Mouse (Mus musculus) MEL-GATA-1-ER (cell line): ENCODE measurements around the gene Mkln1.

Experiments used
- DNase-seq: peaks from one replicate; pipeline ENCODE4 v3.0.0-alpha.2; 2012; ENCODE audit warnings: low read depth; ENCODE audit errors: extremely low read depth

The Mkln1 gene

DNA sequence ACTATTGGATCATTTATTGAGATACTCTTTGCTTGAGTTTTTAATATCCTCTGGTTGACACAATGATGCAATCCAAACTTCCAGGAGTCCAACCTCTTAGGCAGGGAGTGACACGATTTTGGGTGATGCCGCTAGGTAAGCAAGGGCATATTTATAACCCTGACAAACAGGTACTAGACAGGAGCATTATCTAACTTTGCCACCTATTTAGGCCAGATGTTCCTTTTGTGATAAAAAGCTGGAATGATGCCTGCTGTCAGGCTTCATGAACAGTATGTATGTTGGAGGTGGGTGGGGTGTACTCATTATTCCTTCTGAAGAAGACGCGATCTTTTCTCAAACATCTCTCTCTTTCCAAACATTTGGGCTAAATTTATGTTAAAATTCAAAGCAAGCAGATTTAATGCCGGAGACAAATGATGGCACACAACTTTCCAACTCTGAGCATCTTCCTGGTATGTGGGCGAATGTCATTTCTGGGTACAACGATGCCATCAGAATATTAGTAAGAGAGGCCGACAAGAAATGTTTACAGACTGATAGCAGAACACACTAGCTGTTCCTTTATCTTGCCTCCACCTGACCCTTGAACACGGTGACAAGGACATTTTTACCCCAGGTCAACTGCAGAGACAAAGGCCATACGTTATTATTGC lies 632 bp upstream of the Mkln1 start:
- DNase-seq = no peak

GRCm38 (mm10) chr6:31399206-31399549 lies 643 bp downstream of the Mkln1 start:
- no peak for DNase-seq

- no peak for DNase-seq
Measured at GRCm38 (mm10) chr6:31399566-31399965, 1.0 kb downstream of the Mkln1 start.

DNA sequence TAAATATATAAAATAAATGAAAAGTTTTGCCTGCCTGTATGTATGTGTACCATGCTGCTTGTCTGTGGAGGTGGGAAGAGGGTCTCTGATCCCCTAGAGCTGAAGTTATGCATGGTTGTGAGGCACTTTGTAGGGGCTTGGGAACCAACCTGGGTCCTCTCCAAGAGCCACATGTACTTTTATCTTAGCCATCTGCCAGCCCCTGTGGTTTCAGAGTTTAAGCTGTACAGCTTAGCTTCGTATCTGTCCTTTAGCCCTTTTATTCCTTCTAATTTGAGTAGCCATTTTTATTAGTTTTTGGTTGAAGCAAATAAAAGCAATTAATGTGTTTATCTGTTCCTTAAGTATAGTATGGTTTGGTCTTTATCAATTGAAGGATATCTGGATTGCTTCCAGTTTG lies 12.5 kb downstream of the Mkln1 start:
- DNase-seq = no peak

DNA sequence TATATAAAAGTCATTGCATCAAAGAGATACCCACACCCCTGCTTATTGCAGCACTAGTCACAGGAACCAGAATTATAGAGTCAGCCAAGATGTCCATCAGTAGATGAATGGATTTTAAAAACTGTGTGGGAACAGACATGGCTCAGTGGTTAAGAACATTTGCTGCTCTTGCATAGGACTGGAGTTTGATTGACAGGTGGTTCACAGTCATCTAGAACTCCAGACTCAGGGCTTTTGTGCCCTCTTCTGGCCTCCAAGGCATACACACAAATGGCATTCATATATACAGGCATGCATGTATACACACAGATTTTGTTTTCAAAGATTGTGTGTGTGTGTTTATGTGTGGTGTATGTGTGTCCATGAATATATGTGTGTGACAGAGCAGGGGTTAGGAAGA lies 14.0 kb downstream of the Mkln1 start:
- DNase-seq = no peak

DNA sequence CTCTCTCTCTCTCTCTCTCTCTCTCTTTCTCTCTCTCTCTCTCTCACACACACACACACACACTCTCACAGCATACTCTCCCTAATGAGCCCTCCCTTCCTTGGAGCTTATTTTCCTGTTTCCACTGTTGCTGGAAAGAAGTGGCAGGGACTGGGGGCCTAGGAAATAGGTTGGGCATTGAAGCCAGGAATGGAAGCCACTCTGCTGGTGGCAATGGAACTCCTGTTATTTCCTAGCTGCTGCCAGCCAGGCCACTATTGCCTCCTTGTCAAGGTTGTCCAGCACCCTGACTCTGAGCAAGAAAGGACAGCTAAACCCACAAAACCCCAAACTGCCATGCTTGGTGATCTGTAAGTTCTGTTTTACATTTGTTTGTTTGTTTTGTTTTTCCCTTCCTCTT lies 15.0 kb downstream of the Mkln1 start:
- DNase-seq = no peak

- no peak for DNase-seq
Measured at GRCm38 (mm10) chr6:31414303-31414702, 15.8 kb downstream of the Mkln1 start.

DNA sequence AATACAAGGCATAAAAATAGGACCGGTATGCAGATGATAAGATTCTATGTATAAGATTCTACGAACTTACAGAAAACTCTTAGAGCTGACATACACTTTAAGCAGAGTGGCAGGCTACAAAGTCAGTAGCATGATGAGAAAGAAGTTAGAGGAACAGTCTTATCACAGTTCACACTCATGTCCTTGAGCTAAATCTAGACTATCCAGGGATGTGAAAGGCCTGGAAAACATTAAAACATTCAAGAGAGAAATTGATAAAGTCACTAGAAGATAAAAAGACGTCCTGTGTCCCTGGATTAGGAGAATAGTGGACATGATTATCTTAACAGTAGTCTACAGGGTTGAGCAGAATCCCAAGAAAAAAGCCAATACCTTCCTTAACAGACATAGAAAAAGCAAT lies 26.9 kb downstream of the Mkln1 start:
- DNase-seq = no peak

DNA sequence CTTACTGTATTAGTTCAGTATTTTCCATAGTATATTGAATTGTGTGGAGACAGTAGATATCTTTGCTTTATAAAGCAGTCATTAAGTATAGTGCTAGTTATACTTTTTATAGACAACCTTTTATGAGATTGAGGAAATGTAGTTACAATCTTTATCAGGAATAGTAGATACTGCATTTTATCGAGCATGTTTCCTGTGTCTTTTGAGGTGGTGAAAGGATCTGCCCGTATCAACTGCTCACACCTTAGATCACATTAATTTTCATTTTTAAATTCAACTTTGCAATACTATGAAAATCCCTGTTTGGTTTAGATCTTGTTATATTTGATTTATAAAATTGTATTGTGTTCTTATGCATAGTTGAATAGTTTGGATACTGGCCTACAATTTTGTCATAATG lies 38.7 kb downstream of the Mkln1 start:
- DNase-seq = no peak

GRCm38 (mm10) chr6:31445258-31445657 lies 46.7 kb downstream of the Mkln1 start:
- no peak for DNase-seq

DNA sequence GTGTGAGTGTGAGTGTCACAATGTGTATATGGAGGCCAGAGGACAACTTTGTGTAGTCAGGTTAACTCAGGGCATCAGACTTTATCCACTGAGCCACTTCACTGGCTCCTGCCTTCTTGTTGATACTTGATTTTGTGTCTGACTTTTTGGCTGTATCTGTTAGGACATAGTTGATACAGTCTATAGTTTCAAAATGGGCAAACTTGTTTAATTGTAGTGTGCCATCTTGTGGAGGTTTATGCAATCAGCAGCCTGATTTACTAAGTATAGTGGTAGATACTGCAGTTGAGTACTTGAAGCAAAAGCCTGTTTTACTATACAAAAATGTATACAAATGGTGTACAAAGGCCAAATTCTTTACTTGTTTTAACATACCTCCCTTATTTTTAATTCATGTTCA lies 55.2 kb downstream of the Mkln1 start:
- DNase-seq = peak; percentile 39

DNA sequence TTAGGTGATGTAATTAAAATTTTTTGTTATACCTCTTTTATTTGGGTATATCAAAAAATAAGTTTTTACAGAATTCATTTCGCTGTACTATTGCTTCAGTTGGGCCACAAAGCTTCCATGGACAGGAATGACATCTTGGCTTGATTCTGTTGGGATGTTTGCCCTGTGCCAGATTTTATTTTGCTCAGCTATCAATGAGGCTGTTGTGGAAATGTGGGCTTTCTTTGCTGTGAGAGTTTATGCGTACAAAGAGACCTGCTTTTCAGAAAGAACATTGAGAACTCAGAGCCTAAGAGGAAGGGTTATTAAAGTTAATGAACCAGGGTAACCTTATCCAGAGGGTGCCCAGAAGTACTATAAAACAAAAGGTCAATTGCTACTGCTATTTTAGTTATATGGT lies 56.8 kb downstream of the Mkln1 start:
- DNase-seq = no peak

- DNase-seq = no peak
Measured at GRCm38 (mm10) chr6:31456988-31457387, 58.5 kb downstream of the Mkln1 start.

DNA sequence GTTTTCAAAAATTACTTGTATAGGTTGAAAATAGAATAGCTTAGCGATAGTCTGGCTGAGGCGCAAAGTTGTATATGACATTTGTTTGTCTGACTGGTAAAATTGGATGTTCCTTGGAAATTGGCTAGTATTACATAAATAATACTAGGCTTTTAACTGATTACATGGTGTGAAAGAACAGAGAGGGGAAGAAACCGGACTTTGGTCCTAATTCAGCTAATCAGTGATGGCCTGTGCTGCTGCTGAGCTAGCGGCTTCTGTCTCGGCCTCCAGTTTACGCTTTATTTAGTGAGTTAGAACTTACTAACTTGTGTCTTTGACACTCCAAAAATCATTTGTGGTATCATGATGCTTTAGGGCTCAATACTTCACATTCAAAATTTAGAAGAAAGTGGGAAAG lies 70.9 kb downstream of the Mkln1 start:
- DNase-seq = no peak

DNA sequence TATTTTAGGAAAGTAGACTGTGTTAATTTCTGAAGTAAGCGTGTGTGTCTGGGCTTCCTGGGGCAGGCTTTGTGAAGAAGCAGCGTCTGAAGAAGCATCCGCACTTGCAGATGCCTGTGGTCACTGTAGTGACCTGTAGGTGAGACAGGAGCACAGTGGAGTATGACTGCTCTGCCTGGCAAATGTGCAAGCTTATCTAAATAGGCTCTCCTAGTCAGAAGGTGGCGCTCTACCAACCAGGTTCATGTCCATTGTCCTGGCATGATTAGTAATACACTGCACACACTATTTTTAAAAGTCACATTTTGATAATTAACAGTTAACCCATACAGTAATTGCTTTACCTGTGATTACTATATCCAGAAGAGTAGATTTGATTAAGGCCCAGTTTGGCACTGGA lies 79.7 kb downstream of the Mkln1 start:
- DNase-seq = no peak

DNA sequence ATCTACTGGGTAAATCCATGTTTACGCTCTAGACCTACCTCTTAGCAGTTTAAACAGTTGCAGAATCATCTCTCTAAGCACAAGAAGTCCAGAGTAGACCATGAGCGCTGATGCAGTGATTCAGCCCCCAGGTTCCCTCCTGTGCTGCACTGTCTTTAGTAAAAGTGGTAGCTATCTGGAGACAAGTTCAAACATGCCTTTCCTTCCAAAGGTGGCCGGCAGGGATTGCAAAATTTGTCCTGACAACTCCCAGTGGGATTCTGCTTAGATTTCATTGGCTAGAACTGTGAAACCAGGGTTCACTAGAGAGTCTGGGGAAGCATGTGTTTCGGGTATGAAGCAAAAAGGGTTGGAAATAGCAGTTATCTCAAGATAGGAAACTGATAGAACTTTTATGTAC lies 81.5 kb downstream of the Mkln1 start:
- DNase-seq = no peak

DNA sequence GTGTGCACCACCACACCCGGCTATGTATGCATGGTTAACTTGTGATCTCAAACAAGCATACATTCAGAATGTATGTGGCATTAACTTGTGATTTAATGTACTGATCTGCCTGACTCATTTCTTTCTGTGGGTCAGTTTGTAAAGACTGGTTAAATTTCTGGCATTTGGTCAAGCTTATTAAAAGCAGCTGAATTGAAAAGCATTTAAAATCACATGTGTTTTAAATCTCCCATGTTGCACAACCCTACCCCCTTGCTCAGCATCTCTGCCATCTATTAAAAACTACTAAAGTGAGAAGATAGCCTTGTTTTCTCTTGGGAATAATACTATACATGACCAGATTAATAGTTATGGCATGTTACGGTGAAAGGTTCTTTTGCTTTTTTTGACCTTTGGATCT lies 88.1 kb downstream of the Mkln1 start:
- no peak for DNase-seq

- no peak for DNase-seq
Measured at GRCm38 (mm10) chr6:31489950-31490349, 91.4 kb downstream of the Mkln1 start.

DNA sequence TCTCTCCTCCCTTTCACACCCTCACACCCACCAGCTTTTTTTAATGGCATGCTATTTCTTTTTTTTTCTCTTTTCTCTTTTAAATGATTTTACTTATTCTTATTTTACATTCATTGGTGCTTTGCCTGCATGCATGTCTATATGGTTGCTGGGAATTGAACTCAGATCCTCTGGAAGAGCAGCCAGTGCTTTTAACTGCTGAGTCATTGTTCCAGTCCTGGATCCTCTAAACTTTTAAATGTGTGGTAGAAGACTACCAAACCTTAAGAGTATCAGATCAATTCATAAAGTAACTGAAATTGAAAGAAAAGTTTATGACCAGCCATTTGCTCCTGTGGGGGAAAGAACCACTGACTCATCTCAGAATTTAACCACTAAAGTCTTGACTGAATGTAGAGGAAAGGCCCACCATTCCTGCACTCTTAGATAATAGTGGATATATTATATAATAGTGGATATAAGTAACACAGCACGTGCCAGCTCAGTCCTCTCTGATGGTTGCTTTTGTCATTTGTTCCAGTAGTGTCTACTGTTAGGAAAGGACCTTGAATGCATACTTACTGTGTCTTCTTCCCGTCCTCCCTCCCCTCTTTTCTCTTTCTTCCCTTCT lies 96.7 kb downstream of the Mkln1 start:
- DNase-seq = no peak

- DNase-seq = no peak
Measured at GRCm38 (mm10) chr6:31496227-31496626, 97.7 kb downstream of the Mkln1 start.

DNA sequence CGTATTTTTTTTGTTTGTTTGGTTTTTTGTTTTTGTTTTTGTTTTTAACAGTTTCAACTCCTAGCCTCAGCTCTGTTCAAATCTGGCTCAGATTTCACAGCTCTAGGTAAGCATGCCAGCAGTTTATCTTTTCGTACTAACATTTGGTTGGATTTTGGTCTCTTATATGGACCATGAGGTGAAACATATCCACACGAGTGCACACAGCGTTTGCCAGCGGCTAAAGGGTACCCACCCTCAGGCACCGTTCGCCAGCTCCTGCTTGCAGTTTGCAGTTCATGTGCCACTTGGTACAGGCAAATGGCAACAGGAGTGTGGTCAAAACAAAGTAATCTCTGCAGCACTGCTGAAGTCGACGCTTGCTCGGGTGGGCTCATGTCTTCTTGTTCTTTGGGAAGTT lies 101.3 kb downstream of the Mkln1 start:
- no peak for DNase-seq

GRCm38 (mm10) chr6:31500260-31500659 lies 101.7 kb downstream of the Mkln1 start:
- no peak for DNase-seq

DNA sequence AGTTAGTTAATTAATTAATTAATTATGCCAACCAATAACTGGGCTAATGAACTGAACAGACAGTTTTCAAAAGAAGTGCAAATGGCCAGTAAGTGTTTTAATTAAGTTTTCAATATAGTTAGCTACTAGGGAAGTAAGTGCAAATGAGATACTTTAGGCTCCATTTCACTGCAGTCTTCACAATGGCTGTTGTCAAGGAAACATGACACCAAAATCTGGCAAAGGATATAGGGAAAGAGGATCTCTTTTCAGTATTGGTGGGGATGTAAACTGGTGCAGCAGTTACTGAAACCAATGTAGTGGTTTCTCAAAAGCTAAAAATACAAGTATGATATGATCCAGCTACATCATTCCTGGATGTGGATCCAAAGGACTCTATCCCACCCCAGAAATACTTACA lies 102.2 kb downstream of the Mkln1 start:
- no peak for DNase-seq

GRCm38 (mm10) chr6:31502614-31503013 lies 104.1 kb downstream of the Mkln1 start:
- DNase-seq = no peak
